Mouse (Mus musculus) small intestine, adult 2 months (tissue): ENCODE measurements at regions not wholly inside any gene's neighbourhood (a gene's known extent, or its start where the extent isn't known, plus 50 kb on each side); places are given as distances from the start of the nearest gene placed in this dataset.

Source experiments
- CTCF ChIP-seq: fragments of 200-500 bp; IDR thresholded peaks from 2 replicates; pipeline ENCODE4 v1.5.1; 2012; ENCODE audit warnings: low read depth, mild to moderate bottlenecking, control low read depth, inconsistent platforms, low read length, moderate library complexity, mixed read lengths; ENCODE audit not compliant: insufficient replicate concordance, insufficient read length; ENCODE audit errors: extremely low read depth
- POLR2A ChIP-seq: fragments of 200-500 bp; IDR thresholded peaks from 2 replicates; pipeline ENCODE4 v1.6.1; 2012; ENCODE audit warnings: low read depth, mild to moderate bottlenecking, control low read depth, inconsistent platforms, low read length, moderate library complexity

- TF ChIP-seq CTCF (no peak), POLR2A (no peak)
Observed at GRCm38 (mm10) chr10:99844110-99844509, 84.7 kb upstream of the Csl start.
